Mouse (Mus musculus) spleen, adult 2 months (tissue): ENCODE measurements around the gene Fbxo7. TPM values are rescaled to one million over a fixed set of nuclear protein-coding genes. Genes with fewer than 3 reads are reported as not detected.

ENCODE experiments used
- DNase-seq, 2 experiments: peaks; one replicate each; pipeline versions ENCODE4 v3.0.0 to v3.0.0-alpha.2; 2012 to 2021; ENCODE audit warnings: low spot score in 2 of 2, low read depth in 1 of 2
- H3K27ac ChIP-seq: fragments of 200-500 bp; 2 replicates; pipeline ENCODE4 v1.5.1; 2012; ENCODE audit warnings: low read length, inconsistent platforms; ENCODE audit not compliant: insufficient read depth
- H3K27me3 ChIP-seq: fragments of 200-500 bp; 2 replicates; pipeline ENCODE4 v1.6.1; 2012; ENCODE audit warnings: mild to moderate bottlenecking, moderate library complexity, low read length, inconsistent platforms; ENCODE audit not compliant: control insufficient read depth, insufficient read depth
- H3K36me3 ChIP-seq: fragments of 200-500 bp; 2 replicates; pipeline ENCODE4 v1.6.1; 2012; ENCODE audit warnings: mild to moderate bottlenecking, low read length, inconsistent platforms; ENCODE audit not compliant: control insufficient read depth, insufficient read depth
- H3K4me1 ChIP-seq: fragments of 200-500 bp; 2 replicates; pipeline ENCODE4 v1.6.1; 2011; ENCODE audit warnings: inconsistent platforms; ENCODE audit not compliant: control insufficient read depth, insufficient read depth, insufficient read length
- H3K4me3 ChIP-seq: fragments of 200-500 bp; 2 replicates; pipeline ENCODE4 v1.5.1; 2011; ENCODE audit warnings: mild to moderate bottlenecking, inconsistent platforms; ENCODE audit not compliant: insufficient read depth, insufficient read length; ENCODE audit errors: extremely low read depth
- CTCF ChIP-seq: fragments of 200-500 bp; IDR thresholded peaks from 2 replicates; pipeline ENCODE4 v1.5.1; 2011; ENCODE audit warnings: mild to moderate bottlenecking, inconsistent platforms; ENCODE audit not compliant: insufficient read depth, insufficient read length, insufficient replicate concordance; ENCODE audit errors: extremely low read depth
- POLR2A ChIP-seq: fragments of 200-500 bp; IDR thresholded peaks from 2 replicates; pipeline ENCODE4 v1.6.1; 2011; ENCODE audit warnings: low read depth, low read length, inconsistent platforms
- WGBS: fragments of 180-500 bp; shearing (Covaris S2); methylation state at CpG from one replicate; pipeline ENCODE4 v1.1.7; 2018; 5-methylcytosine and 5-hydroxymethylcytosine counted together
- polyA plus RNA-seq: library from polyadenylated mRNA; depleted of rRNA; stranded (reverse); fragments of >200 nt; gene quantifications from 2 replicates; pipeline ENCODE4 v1.2.3, GENCODE M21; 2012

Fbxo7 gene
- polyA plus RNA-seq, 1 experiment: 26.2 TPM

GRCm38 (mm10) chr10:86052818-86053522, 31.2 kb downstream of the Fbxo7 start:
- Histone ChIP-seq H3K36me3 (peaks cover 11% of the 10 kb centered on the region), H3K4me1 (no peaks in the 10 kb centered on the region), H3K4me3 (no peak overlapping the region), H3K27me3 (no peaks in the 10 kb centered on the region), H3K27ac (no peak overlapping the region)
- TF ChIP-seq CTCF (no peak), POLR2A (no peak)
- 60% methylated on average over 10 of the region's 10 CpGs for WGBS
- DNase-seq: no peak

GRCm38 (mm10) chr10:86056297-86056903, 34.6 kb downstream of the Fbxo7 start:
- no peaks in the 10 kb centered on the region for H3K4me1 ChIP-seq
- WGBS: 93% methylated on average over 8 of the region's 8 CpGs
- H3K36me3 ChIP-seq: no peaks in the 10 kb centered on the region; the same call in 1 of the 2 replicates
- no peaks in the 10 kb centered on the region for H3K27me3 ChIP-seq
- no peak overlapping the region for H3K4me3 ChIP-seq
- TF ChIP-seq POLR2A (no peak), CTCF (no peak)
- no peak overlapping the region for H3K27ac ChIP-seq
- no peak for DNase-seq

- H3K27ac ChIP-seq: no peak overlapping the region
- no peak for DNase-seq
- 93% methylated on average over 11 of the region's 11 CpGs for whole genome bisulfite sequencing
- no peaks in the 10 kb centered on the region for H3K4me1 ChIP-seq
- no peak for TF ChIP-seq POLR2A
- TF ChIP-seq CTCF: no peak
- no peaks in the 10 kb centered on the region for H3K27me3 ChIP-seq
- no peaks in the 10 kb centered on the region for H3K36me3 ChIP-seq
- no peak overlapping the region for H3K4me3 ChIP-seq
These were observed 35.5 kb downstream of the Fbxo7 start for GRCm38 (mm10) chr10:86057286-86057685.

GRCm38 (mm10) chr10:86057712-86058111, 35.9 kb downstream of the Fbxo7 start:
- H3K27ac ChIP-seq: no peak overlapping the region
- no peak for TF ChIP-seq CTCF
- TF ChIP-seq POLR2A: no peak
- DNase-seq: no peak
- H3K4me3 ChIP-seq: no peak overlapping the region
- H3K4me1 ChIP-seq: no peaks in the 10 kb centered on the region
- WGBS: 91% methylated on average over 2 of the region's 2 CpGs
- H3K36me3 ChIP-seq: no peaks in the 10 kb centered on the region
- H3K27me3 ChIP-seq: no peaks in the 10 kb centered on the region

GRCm38 (mm10) chr10:86060267-86060666, 38.5 kb downstream of the Fbxo7 start:
- Histone ChIP-seq H3K36me3 (no peaks in the 10 kb centered on the region), H3K4me1 (no peaks in the 10 kb centered on the region), H3K27me3 (no peaks in the 10 kb centered on the region), H3K27ac (no peak overlapping the region), H3K4me3 (no peak overlapping the region)
- TF ChIP-seq CTCF (no peak), POLR2A (no peak)
- DNase-seq: no peak
- WGBS: 90% methylated on average over 3 of the region's 3 CpGs

GRCm38 (mm10) chr10:86062261-86063017, 40.7 kb downstream of the Fbxo7 start:
- Histone ChIP-seq H3K4me3 (no peak overlapping the region), H3K27ac (no peak overlapping the region), H3K27me3 (no peaks in the 10 kb centered on the region; the same call in 1 of the 2 replicates), H3K4me1 (no peaks in the 10 kb centered on the region), H3K36me3 (no peaks in the 10 kb centered on the region)
- 78% methylated on average over 5 of the region's 5 CpGs for WGBS
- no peak for TF ChIP-seq POLR2A
- no peak for TF ChIP-seq CTCF
- no peak for DNase-seq
